Mouse (Mus musculus) 3T3-L1 (cell line): ENCODE measurements around the gene Epm2aip1.
A peak's percentile ranks its signal among the peaks of the same experiment; 100 is the strongest.

Experiments
- DNase-seq: peaks from one replicate; pipeline ENCODE4 v3.0.0-alpha.2; 2015; ENCODE audit warnings: low read depth, low spot score

The Epm2aip1 gene

GRCm38 (mm10) chr9:111271434-111272160 is at the start of gene Epm2aip1, which contains the start of gene Mlh1:
Gene Epm2aip1, plus strand, starts transcription at chr9:111271929.
Gene Mlh1, minus strand, starts transcription at chr9:111271791.
- peak; percentile 100 for DNase-seq

- no peak for DNase-seq
These were observed 48.3 kb upstream of the Epm2aip1 start for GRCm38 (mm10) chr9:111223406-111223805.

- DNase-seq, result no peak
These were observed 43.3 kb upstream of the Epm2aip1 start for GRCm38 (mm10) chr9:111228446-111228845.

GRCm38 (mm10) chr9:111234701-111235100 is 37.0 kb upstream of the Epm2aip1 start:
- DNase-seq, result peak; percentile 12

GRCm38 (mm10) chr9:111237726-111238125 is 34.0 kb upstream of the Epm2aip1 start:
- DNase-seq, result no peak

- no peak for DNase-seq
These were observed 31.9 kb upstream of the Epm2aip1 start for GRCm38 (mm10) chr9:111239821-111240220.

GRCm38 (mm10) chr9:111243384-111243783 is 28.3 kb upstream of the Epm2aip1 start:
- no peak for DNase-seq

- DNase-seq, result no peak
These were observed 26.2 kb upstream of the Epm2aip1 start for GRCm38 (mm10) chr9:111245546-111245945.

GRCm38 (mm10) chr9:111247682-111248246 is 24.0 kb upstream of the Epm2aip1 start:
- peak; percentile 46 for DNase-seq

- no peak for DNase-seq
These were observed 19.4 kb upstream of the Epm2aip1 start for GRCm38 (mm10) chr9:111252161-111252869.

- DNase-seq, result peak; percentile 59
These were observed 11.3 kb upstream of the Epm2aip1 start for GRCm38 (mm10) chr9:111260360-111260985.

- DNase-seq, result no peak
These were observed 10.4 kb upstream of the Epm2aip1 start for GRCm38 (mm10) chr9:111261356-111261755.

- DNase-seq, result no peak
These were observed 3.7 kb upstream of the Epm2aip1 start for GRCm38 (mm10) chr9:111267998-111268397.

GRCm38 (mm10) chr9:111270606-111271005 is 1.1 kb upstream of the Epm2aip1 start:
- DNase-seq, result no peak

- DNase-seq, result peak; percentile 47
These were observed 684 bp upstream of the Epm2aip1 start for GRCm38 (mm10) chr9:111271056-111271433.

- DNase-seq, result peak; percentile 41
These were observed 627 bp downstream of the Epm2aip1 start for GRCm38 (mm10) chr9:111272356-111272755.

- DNase-seq, result no peak
These were observed 1.5 kb downstream of the Epm2aip1 start for GRCm38 (mm10) chr9:111272996-111273785.

- no peak for DNase-seq
These were observed 2.2 kb downstream of the Epm2aip1 start for GRCm38 (mm10) chr9:111273958-111274357.

- DNase-seq, result no peak
These were observed 3.4 kb downstream of the Epm2aip1 start for GRCm38 (mm10) chr9:111275156-111275555.

GRCm38 (mm10) chr9:111285061-111285460 is 13.3 kb downstream of the Epm2aip1 start:
- DNase-seq, result no peak

- DNase-seq, result no peak
These were observed 13.9 kb downstream of the Epm2aip1 start for GRCm38 (mm10) chr9:111285676-111286075.
